Mouse (Mus musculus): ENCODE data around the gene Ak9.

The Ak9 gene

GRCm38 (mm10) chr10:41303639-41304444 lies at the start of gene Ak9:
TSS of gene Ak9 (plus strand) at chr10:41303980.
- peak; percentile 85 for DNase-seq (ENCODE audit: low spot score)

GRCm38 (mm10) chr10:41260243-41261006 lies 43.4 kb upstream of the Ak9 start:
- DNase-seq (ENCODE audit: low spot score): no peak

- no peak for DNase-seq (ENCODE audit: low spot score)
Measured at GRCm38 (mm10) chr10:41261218-41261617, 42.6 kb upstream of the Ak9 start.

- no peak for DNase-seq (ENCODE audit: low spot score)
Measured at GRCm38 (mm10) chr10:41261889-41262288, 41.9 kb upstream of the Ak9 start.

GRCm38 (mm10) chr10:41271860-41272259 lies 31.9 kb upstream of the Ak9 start:
- DNase-seq (ENCODE audit: low spot score): no peak

- DNase-seq (ENCODE audit: low spot score): no peak
Measured at GRCm38 (mm10) chr10:41274871-41275270, 28.9 kb upstream of the Ak9 start.

GRCm38 (mm10) chr10:41278808-41279207 lies 25.0 kb upstream of the Ak9 start:
- DNase-seq (ENCODE audit: low spot score): no peak

- no peak for DNase-seq (ENCODE audit: low spot score)
Measured at GRCm38 (mm10) chr10:41280177-41280576, 23.6 kb upstream of the Ak9 start.

GRCm38 (mm10) chr10:41280796-41281195 lies 23.0 kb upstream of the Ak9 start:
- DNase-seq (ENCODE audit: low spot score): no peak

GRCm38 (mm10) chr10:41282086-41282485 lies 21.7 kb upstream of the Ak9 start:
- no peak for DNase-seq (ENCODE audit: low spot score)

GRCm38 (mm10) chr10:41287618-41288017 lies 16.2 kb upstream of the Ak9 start:
- DNase-seq (ENCODE audit: low spot score): no peak

- DNase-seq (ENCODE audit: low spot score): no peak
Measured at GRCm38 (mm10) chr10:41288074-41288473, 15.7 kb upstream of the Ak9 start.

GRCm38 (mm10) chr10:41288771-41289415 lies 14.9 kb upstream of the Ak9 start:
- DNase-seq (ENCODE audit: low spot score): peak; percentile 72

- no peak for DNase-seq (ENCODE audit: low spot score)
Measured at GRCm38 (mm10) chr10:41291021-41291420, 12.8 kb upstream of the Ak9 start.

GRCm38 (mm10) chr10:41293019-41293418 lies 10.8 kb upstream of the Ak9 start:
- DNase-seq (ENCODE audit: low spot score): no peak

- no peak for DNase-seq (ENCODE audit: low spot score)
Measured at GRCm38 (mm10) chr10:41294734-41295133, 9.0 kb upstream of the Ak9 start.

- no peak for DNase-seq (ENCODE audit: low spot score)
Measured at GRCm38 (mm10) chr10:41295145-41295544, 8.6 kb upstream of the Ak9 start.

GRCm38 (mm10) chr10:41300161-41300560 lies 3.6 kb upstream of the Ak9 start:
- DNase-seq (ENCODE audit: low spot score): no peak

- DNase-seq (ENCODE audit: low spot score): peak; percentile 88
Measured at GRCm38 (mm10) chr10:41302689-41303431, 920 bp upstream of the Ak9 start, which contains the start of gene Fig4. TSS of gene Fig4 (minus strand) at chr10:41303260.

- no peak for DNase-seq (ENCODE audit: low spot score)
Measured at GRCm38 (mm10) chr10:41304961-41305455, 1.2 kb downstream of the Ak9 start.

GRCm38 (mm10) chr10:41308205-41308604 lies 4.4 kb downstream of the Ak9 start:
- DNase-seq (ENCODE audit: low spot score): no peak

- no peak for DNase-seq (ENCODE audit: low spot score)
Measured at GRCm38 (mm10) chr10:41315866-41316265, 12.1 kb downstream of the Ak9 start.
